Mouse (Mus musculus) kidney, postnatal 4 days (tissue): ENCODE results near the gene Fam81a.
A peak's percentile ranks its signal among the peaks of the same experiment; 100 is the strongest.

Experiments used
- DNase-seq, 2 experiments: peaks; one replicate each; pipeline ENCODE4 v3.0.0; 2021; ENCODE audit warnings: mixed read lengths in 2 of 2

Gene Fam81a

DNA sequence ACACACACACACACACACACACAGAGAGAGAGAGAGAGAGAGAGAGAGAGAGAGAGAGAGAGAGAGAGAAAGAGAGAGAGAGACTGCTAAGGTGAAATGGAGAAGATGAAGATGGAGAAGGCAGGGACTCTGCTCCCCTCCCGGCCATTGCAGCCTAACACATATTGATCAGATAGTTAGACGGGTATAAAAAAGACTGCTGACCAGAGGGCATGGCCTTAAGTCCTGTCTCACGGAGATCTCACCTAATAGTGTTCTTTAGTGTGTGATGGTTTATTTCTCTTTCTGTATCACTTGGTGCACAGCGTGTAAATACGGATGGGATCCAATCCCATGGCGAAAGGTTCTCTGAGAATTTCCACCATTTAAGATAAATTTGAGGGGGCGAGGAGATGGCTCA is at the start of gene Fam81a:
TSS of gene Fam81a (minus strand) at position 101 of the 400 bp plus-strand sequence.
- no peak for DNase-seq

DNA sequence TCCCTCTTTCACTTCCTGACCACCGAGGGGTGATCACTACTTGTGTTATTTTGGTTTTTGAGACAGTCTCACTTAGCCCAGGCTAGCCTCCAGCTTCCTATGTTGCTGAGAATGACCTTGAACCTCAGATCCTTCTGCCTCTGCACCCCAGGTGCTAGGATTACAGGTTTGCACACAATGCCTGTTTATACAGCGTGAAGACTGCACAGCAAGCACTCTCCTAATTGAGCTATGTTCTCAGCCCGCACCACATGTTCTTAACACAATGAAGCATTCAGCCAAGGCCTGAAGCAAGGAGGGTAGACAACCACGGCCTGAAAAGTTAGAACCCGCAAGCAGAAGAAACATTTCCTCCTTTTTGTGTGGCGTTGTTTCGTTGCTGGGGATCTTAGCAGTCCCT is 40.3 kb upstream of the Fam81a start:
- no peak for DNase-seq

DNA sequence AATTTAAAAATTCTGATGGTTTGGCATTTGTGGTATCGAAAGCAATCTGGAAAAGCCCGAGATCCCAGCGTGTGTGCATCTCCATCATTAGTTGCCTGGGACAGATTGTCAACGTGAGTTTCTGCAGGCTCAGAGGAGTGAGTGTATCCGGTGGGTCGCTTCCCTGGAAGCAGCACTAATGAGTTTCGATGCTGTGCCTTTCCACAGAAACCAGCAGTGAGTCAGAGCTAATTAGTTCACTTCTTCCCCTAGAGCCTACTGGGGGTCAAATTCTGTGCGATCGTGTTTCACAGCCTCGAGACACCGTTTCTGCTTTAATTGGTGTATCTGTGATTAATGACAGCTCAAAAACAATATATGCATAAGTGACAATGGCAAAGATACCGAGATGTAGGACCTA is 39.4 kb upstream of the Fam81a start:
- no peak for DNase-seq

DNA sequence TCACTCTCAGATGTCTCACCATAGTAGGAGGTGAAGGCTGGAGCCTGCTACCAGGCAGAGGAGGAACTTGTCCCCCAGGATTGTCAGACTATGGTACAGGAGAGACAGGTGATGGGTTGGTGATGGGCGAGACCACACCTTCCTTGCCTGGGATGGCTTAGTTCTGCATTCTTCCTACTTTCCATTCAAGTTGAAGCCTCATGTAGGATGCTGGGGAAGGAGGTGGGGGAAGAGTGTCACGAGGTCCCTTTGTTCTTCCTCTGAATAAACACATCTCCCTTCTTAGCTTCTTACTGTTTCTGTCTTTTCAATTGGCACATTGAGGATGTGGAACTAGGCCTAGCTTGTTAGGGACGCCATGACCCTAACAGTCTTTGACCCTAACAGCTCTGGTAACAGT is 33.9 kb upstream of the Fam81a start:
- DNase-seq, result no peak

DNA sequence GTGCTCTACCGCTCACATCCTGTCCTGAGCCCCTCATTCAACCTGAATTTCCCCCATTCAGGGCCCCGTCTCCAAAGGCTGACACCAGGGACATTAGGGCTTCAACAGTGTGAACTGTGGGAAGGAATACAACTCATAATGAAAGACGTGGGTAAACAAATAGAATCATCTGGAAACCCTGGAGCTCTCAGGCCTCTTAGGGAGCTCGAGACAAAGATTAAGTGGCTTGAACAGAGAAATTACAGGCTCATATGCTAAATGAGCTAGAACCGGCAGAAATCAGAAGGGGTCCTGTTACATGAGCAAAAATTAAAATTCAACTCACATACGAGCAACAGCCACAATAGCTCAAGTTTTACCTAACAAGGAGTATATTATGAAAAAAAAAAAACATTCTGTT is 32.5 kb upstream of the Fam81a start:
- DNase-seq, result no peak

DNA sequence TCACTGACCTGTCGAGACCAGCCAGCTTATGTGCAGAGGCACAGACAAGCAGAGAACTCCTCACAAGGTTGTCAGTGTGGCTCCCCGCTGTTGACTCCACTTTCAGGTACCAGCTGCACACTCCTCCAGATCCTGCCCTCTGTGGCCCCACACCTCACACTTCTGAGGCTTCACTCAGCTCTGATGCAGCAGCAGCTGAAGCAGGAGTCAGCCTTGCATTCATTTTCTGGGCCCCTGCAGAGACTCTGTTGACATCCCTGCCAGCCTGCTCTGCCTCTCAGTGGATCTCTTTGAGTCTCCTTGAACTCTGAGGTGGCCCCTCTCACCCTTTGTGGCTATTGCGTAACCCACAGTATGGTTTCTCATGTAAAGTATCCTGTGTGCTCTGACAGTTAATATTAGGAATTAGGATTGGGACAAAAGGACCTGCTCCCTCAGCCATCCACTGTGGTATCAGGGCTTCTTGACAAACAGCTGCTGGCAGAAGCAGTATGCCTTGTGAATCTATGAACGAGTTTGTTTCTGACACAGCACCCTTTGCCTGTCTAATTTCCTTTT is 32.0 kb upstream of the Fam81a start:
- no peak for DNase-seq

DNA sequence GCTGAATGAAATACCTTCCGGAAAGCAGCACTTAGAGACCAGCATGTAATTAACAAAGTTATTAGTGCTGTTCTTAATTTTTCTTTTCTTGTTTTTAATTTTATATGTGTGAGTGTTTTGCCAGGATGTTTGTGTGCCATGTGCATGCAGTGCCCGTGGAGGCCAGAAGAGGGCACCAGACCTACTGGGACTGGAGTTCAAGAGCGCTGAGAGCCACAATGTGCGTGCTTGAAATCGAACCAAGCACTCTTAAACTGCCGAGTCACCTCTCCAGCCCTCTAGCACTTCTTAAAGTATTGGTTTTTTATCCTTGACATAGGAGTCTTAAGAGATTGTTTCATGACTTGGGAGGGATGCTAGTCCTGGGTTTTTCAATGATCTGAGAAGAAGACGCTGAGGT is 26.6 kb upstream of the Fam81a start:
- DNase-seq, result peak; percentile 18 to 24

DNA sequence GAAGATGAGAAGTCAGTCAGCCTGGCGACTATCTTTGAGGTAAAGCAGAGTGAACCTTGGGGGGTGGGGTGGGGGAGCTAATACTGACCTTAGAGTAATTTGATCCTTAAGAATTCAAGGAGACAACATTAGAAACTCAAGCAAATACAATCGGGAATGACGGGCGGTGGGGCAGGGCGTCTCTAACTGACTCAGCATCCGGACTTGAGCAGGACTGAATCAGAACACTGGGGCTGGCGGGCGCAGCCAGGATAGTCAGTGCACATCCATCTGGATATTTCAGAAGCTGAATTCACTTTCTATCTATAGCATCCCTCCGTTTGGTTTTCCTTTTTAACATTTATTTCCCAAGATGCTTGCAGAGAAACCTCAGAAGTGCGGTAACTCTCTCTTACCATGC is 17.7 kb upstream of the Fam81a start:
- DNase-seq, result no peak

DNA sequence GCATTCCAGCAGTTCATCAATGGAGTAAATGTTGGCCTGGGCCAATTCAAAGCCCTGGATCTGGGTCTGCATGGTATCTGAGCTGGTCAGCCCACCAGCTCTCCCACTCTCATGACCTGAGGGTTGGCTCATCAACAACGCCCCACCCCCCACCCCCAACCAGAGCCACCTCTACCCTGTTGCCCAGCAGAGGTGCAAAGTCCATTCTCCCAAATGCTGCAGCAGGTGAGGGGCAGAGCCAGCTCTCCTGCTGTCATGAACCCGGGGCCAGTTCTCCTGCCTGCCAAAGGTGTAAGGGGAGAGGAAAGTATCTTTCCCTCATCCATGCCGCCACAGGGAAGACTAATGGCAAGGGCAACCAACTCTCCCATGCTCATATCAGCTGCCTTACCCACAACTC is 5.3 kb upstream of the Fam81a start:
- no peak for DNase-seq

DNA sequence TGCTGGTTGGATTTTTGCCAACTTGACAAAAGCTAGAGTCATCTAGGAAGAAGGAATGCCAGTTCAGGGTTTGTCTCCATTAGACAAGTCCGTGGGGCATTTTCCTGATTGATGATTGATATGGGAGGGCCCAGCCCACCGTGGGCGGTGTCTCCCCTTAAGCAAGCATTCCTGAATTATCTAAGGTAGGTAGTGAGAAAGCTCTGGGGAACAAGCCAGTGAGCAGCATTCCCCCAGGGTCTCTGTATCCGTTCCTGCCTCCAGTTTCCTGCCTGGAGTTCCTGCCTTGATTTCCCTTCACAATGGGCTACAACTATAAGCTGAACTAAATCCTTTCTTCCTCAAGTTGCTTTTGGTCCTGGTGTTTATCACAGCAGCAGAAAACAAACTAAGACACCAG is 3.1 kb upstream of the Fam81a start:
- no peak for DNase-seq

DNA sequence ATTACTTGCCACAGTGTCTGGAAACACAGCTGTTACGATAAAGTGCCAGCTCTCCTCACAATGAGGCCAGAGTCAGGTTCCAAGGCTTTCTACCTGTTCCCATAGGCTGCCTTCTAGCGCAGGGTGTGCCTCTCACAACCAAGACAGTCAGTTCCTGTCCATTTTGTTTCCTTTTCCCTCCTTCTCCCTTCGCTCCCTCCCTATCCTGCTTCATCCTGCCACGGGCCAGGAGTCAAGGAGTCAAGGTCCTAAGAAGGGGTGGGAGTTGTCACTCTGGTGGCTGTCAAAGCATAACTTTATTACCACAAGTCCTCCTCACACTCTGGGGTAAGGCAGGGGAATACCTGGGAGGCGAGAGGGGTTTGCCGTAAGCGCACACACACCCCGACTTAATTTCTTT is 966 bp upstream of the Fam81a start:
- DNase-seq, result peak; percentile 14 to 46

DNA sequence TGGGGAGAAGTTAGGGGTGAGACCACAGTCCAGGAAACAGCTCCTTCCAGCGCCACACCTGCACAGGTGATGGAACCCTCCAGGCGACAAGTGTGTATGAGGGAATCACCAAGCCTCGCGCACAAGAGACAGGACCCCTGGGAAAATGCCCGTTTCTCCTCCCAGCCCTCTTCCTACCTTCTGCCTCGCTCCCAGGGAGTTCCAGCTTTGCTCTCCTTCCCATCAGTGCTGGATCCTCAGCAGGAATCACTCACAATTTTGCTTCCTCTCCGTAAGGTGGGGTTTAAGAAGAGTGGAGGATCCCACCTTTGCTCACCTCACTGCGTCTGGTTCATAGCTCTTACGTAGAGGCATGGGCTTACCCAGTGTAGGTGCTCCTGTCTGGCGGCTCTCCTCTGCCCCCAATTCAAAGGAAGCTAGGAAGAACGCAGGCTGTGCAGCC is 454 bp downstream of the Fam81a start:
- peak in 1 of 2 experiments; percentile 17 for DNase-seq

DNA sequence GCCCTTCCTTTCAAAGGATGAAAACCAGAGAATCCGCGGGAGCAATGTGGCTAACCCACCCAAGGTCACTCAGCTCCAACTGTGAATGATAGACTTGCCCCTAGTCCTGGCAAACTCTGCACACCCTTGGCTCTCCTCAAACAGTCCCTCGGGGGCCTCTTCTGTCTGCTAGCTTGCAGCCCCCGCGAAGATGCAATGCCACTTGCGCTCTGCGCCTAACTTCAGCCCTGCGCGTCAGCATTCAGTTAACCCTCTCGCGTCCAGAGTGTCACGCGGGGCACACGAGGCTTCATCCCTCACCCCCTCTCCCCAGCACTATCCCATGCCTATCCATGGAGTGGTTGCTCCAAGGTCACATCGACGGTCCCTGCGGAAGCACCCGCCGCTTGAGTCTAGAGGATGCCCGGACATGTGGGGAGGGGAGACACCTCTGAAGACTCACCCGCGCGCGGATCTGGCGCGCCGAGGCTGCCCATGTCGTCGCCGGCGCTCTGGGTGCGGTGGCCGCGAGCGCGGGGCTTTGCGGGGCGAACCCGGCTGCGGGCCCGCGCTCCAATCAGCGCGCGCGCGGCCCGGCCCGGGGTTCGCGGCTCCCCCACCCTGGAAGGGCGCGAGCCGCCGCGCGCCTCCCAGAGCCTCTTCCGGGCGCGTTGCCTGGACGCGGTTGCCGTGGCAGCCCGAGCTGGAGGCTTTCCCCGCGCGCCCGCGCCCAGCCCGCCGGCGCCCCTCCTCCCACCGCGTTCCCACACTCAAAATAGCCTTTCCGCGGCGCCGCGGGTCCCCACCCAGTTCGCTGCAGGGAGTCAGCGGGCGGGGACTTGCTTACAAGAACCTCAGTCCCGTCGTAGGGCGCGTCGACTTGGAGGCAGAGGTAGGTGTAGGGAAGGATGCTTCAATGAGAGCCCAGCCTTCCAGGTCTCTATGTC is 1.2 kb downstream of the Fam81a start:
- DNase-seq, result peak; percentile 78 to 84

DNA sequence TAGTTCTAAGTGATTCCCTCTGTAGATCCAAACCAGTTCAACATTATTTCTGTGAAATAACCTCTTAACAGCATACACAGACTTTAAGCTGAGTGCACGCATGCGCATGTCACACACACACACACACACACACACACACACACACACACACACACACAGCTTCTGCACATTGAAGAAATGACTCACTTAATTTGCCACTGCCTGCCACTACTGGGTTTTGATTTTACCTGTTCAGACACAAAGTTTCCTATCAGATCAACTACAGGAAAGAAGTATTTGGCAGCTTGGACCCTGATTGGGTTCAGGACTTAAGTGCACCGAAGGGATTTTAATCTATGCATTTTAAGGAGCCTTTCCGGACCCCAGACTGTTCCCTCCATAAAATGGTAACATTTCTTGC is 2.0 kb downstream of the Fam81a start:
- DNase-seq, result no peak

DNA sequence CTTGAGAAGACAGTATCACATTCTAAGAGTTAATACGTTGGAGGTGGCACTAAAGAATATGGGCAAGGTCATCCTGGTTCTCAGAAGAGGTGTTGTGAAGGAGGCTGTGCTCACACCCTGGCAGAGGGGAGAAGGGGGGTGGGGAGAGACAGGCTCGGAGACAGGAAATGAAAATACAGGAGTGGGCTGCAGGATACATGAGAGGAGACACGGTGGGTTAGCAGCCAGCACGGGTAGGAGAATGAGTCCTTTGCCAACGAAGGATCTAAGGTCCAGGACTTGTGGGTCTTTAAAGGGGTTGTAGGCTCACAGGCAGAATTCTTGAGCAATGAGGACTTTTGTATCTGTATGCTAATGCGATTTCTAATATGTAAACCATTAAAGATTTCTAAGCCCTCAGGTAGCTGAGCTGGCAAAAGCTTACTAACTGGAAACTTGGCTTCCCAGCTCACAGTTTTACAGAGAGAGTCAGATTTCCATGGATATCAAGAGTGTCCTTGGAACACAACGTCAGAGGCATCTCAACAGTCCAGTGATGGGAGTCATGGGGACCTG is 3.0 kb downstream of the Fam81a start:
- peak; percentile 20 to 46 for DNase-seq

DNA sequence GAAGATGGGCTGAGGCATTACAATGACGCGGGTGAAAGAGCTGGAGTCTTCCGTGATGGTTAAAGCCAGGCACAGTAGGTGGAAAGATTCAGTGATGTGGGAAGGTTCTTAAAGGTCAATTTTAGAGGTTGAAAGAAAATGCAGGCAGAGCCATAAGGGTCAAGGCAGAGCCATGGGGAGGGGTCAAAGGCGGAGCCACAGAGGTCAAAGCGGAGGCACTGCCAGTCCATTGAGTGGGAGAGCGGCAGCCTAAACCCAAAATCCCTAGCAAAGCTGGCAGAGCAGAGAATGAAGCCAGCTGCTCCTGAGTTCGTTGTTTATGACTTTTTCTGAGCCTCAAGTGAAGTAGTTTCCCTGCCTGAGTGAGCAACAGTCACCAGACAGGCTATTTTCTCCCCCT is 3.8 kb downstream of the Fam81a start:
- peak in 1 of 2 experiments; percentile 58 for DNase-seq

DNA sequence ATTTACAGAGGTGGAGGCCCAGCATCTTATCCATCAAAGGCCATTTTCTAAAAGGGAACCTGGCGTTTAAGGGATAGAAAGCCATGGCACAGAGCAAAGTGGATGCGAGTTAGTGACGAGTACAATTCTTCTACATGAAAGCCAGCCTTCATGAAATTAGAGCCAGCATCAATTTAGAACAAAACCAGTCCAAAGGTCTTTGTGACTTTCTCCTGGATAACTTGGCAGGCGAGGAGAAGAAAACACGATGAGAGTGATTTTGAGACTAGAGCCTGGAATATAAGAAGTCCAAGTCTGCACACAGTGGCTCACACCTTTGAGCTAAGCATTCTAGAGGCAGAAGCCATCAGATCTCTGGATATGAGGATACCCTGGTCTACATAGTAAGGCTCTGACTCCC is 4.4 kb downstream of the Fam81a start:
- DNase-seq, result no peak

DNA sequence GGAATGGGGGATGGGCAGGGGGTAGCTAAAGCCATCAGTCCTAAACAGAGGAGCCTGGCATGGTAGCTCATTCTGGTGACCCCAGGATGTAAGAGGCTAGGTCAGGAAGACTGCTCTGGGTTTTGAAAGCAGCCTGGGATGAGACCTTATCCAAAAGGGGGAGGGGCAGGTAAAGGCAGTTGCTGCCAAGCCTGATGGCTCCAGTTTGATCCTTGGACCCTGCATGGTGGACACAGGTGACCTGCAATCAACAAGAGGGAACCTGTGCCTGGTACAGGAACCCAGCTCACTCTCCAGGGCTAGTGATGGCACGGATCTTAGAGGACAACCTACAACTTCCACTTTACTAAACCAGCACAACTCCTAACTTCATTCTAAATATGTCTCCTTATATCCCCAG is 7.2 kb downstream of the Fam81a start:
- DNase-seq, result no peak

DNA sequence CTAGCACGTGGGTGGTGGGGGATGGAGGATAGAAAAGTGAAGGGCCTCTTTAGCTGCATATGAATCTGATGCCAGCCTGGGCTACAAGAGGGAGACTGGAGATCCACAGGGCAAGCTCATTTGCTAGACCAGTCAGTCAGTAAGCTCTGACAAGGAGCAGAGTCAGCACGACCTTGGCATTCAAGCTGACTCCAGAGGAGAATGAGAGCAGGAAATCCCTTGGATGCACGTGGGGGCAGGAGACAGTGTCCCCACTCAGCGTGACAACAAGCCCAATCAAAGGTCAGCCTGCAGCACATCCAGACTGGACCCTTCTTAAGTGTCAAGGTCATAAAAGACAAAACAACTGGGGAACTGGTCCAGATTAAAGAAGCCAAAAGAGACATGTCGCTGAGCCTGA is 7.6 kb downstream of the Fam81a start:
- no peak for DNase-seq

DNA sequence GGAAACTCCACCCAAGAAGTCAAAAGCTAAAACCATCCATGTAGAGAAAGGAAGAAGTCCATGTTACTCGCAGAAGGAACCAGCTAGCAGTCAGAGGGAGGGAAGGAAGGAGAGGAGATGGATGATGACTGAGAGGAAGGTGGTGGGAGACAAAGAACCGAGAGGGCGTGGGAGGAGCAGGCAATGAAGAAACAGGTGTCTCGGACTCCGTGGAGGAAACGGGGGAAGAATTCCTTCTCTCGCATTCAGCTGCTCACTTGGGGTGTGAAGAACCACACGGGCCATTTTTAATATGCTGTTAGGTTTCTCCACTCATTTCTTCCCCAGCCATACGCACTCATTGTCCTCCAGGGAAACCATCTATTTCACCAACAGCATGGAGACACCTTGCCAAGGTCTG is 8.1 kb downstream of the Fam81a start:
- DNase-seq, result no peak

DNA sequence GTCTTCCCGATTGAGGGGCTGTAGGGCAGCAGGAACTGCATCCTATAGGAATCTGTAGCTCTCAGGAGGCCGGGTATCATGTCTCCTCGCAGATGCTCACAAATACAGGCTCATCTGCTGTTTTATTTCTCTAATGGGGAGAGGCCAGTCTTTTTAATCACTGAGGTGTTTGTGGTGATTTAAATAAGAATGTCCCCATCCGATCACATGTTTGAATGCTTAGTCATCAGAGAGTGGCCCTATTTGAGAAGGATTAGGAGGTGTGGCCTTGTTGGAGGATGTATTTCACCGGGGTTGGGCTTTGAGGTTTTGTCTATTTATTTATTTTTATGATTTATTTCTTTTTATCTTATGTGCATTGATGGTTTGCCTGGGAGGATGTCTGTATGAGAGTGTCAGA is 11.6 kb downstream of the Fam81a start:
- no peak for DNase-seq

DNA sequence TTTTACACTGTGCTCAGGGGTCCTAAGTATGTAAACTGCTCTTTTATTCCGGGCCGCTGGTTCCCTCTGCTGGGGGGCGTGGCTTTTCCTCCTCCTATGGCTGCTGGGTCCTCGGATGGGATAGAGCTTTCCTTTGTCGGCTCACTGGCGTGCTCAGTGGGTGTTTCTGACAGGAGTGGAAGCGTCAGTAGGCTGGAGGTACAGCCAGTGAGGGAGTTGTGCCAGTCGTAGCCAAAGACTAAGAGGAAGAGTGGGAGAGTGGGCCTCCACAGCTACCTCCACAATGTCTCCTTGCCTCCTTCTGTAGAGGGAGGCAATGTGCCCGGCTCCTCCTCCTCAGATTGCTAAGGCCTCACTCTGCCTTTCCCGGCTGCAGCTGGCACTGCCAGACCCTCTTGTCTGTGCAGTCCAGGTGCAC is 30.5 kb downstream of the Fam81a start:
- DNase-seq, result peak; percentile 56 to 63

DNA sequence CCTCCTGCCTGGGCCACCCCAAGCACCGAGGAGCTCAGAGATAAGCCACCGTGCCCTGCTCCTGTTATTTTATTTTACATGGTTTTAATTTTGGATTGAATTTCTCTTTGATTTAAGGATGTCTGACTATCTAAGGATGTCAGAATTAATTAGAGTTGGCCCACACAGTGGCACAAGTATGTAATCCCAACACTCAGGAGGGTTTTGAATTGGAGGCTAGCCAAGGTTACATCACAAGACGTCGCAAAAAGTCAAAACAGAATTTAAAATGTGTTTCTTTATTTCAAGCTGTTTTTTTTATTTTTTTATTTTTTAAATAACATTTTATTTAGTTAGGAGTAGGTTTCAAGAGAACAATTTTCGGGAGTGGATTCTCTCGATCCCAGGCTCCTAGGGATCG is 31.5 kb downstream of the Fam81a start:
- DNase-seq, result no peak

DNA sequence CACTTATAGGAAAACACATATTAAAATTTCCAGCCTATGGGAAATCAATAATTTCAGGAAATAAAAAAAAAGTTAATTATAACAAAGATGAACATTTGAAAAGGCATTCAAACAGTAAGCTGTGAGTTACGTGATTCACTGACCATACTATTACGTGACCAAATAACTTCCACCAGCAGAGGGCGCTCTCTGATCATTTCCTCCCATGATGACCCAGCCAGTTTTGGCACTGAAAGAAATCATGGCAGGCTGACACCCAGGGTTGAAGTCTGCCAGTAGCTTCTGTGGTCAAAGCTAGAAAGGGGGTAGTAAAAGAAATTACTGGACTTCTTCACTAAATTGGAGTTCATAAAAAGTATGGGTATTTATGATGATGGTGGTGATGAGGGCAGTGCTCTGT is 33.1 kb downstream of the Fam81a start:
- peak; percentile 91 for DNase-seq
